Mouse (Mus musculus): ENCODE data around the gene BC067074.

GRCm38 (mm10) chr13:113269777-113270776 lies 22.9 kb upstream of the BC067074 start:
- TF ChIP-seq CTCF (conservative IDR thresholded peaks at IDR 0.05; ENCODE audit: insufficient read depth, insufficient read length, low read depth, low read length) (peak; percentile 97), POLR2A (IDR thresholded peaks at IDR 0.05; ENCODE audit: low read depth, low read length) (no peak)
